Mouse (Mus musculus): ENCODE results near the gene Gucd1.
"Not testable (repeated sequence)": the region's sequence is repeated elsewhere in the genome, so short reads cannot be mapped to it uniquely, and the experiment has no call there.

The Gucd1 gene

DNA sequence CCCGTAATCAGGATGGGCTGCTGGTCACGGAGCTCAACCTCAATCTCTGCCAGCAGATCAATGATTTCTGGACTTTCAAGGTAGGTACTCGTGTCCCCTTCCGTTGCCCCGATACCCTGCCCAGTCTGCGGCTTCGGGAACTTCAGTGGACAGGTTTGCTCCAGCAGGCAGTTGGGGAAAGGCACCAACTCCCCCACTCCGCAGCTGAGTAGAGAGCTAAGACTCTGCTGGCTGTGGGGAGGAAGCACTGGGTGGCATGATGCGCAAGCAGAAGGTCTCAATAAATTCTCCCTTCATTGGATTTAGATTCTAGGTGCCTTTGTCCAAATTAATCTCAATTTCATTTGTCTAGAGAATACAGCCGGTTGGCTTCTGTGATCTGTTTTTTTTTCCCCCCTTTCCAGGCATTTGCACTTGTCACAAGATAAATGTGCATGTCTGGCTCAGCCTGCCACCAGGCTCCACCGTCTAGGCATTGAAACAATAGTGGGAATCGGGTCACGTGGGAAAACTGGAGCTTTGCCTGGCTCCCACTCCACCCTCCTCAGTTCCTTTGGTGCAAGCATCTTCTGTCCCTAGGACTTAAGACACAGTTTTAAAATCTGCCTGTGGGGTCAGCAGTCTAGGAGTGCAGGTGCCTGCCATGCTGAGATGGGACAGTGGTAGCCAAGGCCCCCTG, 79.5 kb downstream of the Gucd1 start:
- no peak for DNase-seq (ENCODE audit: extremely low spot score, low read depth, low spot score)

DNA sequence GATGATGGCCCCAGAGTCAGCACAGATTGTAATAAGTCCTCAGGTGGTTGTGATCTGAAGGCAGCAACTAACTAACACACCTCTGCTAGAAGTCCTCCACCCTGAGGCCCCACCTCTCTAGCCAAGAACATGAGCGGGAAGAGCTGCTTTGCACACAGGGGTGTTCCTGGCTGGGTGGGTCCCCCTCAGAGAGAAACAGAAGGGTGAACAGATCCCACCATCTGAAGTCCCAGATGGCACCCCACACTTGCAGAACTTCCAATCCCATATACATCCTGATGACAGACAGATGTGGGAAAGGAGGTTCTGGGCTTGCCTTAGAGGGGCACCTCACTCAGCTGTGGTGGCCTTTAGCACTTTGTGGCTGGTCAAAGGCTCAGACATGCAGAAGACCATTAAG, 80.5 kb downstream of the Gucd1 start:
- DNase-seq (ENCODE audit: extremely low spot score, low read depth, low spot score), result no peak

DNA sequence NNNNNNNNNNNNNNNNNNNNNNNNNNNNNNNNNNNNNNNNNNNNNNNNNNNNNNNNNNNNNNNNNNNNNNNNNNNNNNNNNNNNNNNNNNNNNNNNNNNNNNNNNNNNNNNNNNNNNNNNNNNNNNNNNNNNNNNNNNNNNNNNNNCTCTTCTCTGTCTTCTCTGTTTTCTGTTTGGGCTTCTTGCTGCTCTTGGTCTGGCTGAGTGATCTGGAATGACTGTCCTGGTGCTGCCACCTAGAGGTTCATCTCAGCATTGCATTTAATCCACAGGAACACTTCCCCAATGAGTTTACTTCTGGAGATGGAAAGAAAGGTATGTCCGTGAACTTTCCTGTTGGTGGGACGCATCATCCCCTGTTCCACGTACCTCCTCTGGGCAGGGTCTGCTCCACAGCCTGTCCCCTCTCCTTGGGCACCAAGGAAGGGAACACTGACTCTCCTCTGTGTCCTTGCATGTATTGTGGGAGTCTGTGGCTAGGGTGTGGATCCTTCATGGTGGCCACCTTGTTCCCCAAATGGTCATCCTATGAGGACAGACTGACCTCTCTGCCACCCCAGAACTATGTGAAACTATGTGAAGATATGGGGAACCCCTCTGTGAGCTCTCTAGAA, 81.1 kb downstream of the Gucd1 start:
- DNase-seq (ENCODE audit: extremely low spot score, low read depth, low spot score), result peak; percentile 86

DNA sequence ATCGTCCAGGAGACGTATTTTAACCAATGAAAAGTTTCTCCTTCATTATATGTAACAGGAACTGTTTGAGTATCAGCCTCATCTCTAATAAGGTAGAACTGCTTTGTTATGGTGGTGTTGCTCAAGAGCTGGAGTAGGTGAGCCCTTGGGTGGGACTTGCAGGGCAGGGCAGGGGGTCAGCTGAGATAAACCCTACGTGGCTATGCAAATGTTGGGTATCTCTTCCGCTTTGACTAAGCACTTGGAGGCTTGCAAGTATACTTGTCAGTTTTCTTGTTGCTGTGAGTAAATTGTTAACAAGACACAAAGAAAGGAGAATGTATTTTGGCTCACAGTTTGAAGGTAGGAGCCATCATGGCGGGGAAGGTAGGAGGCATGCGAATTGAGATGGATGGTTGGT, 87.1 kb downstream of the Gucd1 start:
- no peak for DNase-seq (ENCODE audit: extremely low spot score, low read depth, low spot score)

DNA sequence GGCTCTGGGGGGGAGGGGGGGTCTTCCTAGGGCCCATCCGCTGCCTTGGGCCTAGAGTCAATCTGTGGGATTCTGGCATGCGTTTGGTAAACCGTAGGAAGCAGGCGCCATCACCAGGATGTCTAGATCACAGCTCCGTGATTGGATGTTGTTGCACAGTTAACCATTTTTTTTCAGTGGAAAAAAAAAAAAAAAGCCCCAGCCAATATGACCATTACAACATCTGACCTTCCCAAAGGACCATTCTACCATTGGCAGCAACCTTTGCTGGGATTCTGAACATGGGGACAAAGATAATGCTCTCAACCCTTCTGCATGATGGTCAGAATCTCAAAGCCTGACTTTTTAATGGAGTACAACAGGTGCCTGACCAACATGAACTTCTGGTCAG, 87.6 kb downstream of the Gucd1 start:
- DNase-seq (ENCODE audit: extremely low spot score, low read depth, low spot score), result no peak

DNA sequence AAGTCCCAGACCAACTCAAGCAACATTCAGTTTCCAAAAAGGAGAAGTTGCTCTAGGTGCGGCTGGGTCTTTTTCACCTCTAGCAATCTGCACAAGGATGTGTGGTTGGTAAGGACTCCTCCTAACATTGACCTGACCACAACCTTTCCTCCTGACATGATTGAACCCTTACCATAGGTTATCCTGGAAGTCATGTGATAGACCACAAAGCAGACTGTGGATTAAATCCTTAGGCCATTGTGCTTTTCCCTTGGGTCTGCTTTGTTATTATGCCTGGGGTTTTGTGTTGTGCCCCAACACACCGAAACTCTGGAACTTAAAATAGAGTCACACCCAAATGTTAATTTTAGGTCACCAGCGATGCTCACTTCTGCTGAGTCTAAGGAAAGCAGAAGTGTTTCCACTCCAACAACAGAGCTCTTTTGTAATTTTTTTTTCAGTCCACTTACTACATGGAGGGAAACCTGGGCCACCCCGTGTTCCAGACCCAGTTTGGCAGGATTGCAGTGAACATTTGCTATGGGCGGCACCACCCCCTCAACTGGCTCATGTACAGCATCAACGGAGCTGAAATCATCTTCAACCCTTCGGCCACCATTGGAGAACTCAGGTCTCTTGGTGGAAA, 88.1 kb downstream of the Gucd1 start:
- no peak for DNase-seq (ENCODE audit: extremely low spot score, low read depth, low spot score)

DNA sequence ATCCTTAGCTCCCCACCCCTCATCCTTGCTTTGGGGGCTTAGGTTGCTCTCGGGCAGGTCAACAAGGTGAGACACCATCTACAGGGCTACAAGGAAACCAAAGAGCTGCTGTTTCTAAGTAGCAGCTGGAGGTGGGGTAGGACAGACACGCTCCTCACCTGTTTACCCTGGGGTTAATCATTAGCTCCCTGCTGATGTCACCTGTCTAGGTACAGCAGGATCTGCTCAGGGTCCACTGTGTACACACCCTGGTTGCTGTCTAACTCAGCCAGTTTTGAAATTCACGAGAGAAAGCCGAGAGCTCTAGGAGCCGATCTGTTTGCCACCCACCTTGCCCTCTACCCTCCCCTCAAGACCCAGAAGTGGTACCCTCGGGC, 88.8 kb downstream of the Gucd1 start:
- DNase-seq (ENCODE audit: extremely low spot score, low read depth, low spot score), result no peak

DNA sequence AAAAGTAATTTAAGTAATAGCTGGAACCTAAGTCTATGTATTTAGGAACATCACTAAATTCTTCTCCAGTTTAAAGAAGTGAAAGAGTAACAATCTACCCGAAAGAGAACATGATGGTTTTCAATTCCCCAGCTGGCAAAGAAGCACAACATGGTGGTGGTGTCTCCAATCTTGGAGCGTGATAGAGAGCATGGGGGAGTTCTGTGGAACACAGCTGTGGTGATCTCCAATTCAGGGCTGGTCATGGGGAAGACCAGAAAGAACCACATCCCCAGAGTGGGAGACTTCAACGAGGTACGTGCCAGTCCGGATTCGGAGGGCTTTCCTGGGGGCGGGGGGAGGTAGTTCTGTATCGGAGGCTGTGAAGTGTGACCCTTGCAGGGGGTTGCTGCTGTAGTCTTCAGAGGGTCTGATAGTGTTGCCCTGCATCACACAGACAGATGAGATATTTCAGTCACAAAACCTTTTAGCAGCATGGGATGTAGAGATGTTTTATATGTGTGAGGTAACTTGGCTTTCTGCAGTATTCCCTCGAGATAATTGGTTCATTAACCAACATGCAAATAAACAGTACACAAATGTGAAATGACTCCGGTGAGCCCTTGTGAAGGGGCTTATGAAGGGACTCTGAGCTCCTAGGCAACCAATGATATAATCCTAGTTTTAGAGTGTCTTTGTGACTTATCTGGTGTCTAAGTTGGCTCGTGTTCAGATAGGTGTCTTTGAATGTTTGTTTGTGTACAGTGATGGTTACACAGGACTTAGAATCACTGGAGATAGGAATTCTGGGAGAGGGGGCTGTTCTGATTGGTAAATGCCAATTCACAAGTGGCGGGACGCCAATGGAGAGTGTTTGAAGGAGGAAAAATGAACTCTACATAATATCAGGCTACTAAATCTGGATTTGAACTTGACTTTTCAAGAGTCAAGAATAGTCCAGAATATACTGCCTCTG, 89.4 kb downstream of the Gucd1 start:
- no peak for DNase-seq (ENCODE audit: extremely low spot score, low read depth, low spot score)

DNA sequence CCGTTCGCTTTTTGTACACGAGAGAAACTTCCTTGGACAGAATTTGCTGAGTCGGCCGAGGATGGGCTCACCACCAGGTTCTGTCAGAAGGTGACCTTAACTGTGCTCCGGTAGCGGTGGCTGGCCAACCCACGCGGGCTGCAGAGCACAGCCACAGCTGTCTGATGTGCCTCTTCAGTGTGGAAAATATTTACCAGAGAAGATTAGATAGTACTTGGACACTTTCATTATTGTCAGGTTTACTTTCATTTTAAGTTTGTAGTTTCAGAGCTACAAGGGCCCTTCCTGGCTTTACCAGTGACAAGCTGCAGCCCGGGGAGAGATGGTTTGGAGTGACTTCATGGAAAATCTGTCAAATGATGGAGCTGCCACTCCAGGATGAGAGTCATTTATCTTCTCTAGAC, 93.3 kb downstream of the Gucd1 start:
- no peak for DNase-seq (ENCODE audit: extremely low spot score, low read depth, low spot score)

DNA sequence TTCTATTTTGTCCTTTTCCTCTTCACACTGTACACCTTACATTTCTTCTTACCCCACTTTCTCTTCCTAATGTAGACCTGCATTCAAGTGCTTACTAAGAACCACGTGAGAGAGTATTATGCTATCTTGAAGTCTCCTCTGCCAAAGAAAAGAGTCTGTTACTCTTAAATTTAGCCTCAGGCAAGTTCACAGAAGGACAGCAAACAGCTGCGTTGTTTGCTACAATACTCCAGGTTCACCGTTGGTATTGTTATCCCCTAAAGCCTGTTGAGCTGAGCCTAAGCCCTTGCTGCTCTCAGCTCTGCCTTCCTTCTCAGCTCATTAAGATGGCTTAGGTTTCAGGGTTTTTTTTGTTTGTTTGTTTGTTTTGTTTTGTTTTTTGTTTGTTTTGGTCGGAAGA, 99.0 kb downstream of the Gucd1 start:
- no peak for DNase-seq (ENCODE audit: extremely low spot score, low read depth, low spot score)

DNA sequence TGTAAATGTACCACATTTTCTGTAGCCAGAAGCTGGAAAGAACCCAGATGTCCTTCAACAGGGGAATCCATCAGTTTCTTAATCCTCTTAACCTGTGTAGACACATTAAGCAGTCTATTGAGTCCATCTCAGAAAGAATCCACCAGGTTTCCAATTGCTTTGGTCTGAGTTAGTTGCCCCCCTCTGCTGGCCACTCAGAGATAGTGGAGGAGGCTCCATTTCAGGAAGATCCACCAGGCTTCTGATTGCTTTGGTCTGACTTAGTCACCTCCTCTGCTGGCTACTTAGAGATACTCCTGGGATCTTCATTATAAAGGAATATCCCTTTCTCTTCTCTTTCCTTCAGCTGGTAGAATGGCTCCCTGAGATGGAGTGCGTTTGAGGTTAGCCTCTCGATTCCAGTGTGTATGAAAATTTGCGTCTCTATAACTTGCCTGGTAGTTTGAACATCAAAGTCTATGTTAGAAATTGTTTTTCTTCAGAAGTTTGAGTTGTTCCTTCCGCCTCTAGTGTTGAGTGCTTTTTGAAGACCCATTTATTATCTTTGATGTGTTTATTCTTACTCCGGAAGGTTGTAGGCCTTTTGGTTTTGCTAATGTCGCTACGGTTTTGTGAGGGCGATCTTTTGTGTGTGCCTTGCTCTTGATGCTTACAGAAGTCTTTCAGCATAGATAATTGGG, 100.3 kb downstream of the Gucd1 start:
- no peak for DNase-seq (ENCODE audit: extremely low spot score, low read depth, low spot score)

DNA sequence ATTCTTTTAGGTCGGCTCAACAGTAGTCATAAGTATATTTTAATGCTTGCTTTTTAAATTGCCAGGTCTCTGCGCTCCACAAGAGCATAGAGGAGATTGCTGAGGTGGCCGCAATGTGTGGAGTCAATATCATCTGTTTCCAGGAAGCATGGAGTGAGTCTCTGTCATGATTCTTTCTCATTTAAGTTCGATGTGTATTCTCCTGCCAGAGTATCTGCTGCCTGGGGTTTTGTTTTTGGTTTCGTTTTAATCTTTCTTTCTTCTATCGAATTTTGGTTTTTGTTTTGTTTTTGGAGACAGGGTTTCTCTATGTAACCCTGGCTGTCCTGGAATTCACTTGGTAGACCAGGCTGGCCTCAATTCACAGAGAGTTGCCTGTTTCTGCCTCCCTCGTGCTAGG, 102.8 kb downstream of the Gucd1 start:
- DNase-seq (ENCODE audit: extremely low spot score, low read depth, low spot score), result no peak

DNA sequence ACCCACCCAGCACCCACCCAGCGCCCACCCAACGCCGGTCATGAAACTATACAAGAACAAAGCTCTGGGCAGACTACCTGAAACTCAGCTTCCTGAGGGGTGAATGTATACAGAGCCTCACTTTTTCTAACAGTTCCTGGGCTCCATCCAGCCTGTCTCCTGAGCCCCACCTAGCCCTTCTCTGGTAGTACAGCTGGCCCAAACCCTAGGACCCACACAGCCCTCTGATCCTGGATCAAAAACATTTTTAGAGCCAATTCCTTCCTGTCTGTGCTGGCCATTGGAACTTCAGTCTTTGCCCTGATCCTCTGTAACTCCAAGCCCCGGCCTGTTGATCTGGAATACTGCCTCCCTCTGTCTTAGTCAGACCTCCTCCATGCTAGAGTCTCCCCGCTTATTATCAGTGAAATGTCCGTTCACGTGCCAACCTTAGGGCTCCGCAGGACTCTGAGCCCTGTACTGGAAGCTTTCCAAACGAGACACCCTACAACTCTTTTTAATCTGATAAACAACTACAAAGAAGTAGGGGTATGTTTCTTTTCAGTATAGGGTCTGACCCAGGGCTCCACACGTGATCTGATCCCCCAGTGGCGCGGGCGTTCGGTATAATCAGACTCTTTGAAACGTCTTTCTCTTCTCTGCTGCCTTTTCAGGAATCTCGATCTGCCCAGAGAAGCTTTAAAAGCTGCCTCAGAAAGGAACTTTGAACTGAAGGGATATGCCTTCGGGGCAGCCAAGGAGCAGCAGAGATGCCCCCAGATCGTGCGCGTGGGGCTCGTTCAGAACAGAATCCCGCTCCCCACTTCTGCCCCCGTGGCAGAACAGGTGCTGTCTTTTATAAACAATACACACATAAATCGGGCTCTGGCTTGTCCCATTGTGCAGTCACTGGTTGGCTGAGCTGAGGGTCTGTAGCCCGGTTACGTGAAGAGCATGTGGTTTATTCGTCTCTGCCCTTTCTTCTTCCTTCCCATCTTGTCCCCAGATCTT, 105.4 kb downstream of the Gucd1 start:
- DNase-seq (ENCODE audit: extremely low spot score, low read depth, low spot score), result no peak

DNA sequence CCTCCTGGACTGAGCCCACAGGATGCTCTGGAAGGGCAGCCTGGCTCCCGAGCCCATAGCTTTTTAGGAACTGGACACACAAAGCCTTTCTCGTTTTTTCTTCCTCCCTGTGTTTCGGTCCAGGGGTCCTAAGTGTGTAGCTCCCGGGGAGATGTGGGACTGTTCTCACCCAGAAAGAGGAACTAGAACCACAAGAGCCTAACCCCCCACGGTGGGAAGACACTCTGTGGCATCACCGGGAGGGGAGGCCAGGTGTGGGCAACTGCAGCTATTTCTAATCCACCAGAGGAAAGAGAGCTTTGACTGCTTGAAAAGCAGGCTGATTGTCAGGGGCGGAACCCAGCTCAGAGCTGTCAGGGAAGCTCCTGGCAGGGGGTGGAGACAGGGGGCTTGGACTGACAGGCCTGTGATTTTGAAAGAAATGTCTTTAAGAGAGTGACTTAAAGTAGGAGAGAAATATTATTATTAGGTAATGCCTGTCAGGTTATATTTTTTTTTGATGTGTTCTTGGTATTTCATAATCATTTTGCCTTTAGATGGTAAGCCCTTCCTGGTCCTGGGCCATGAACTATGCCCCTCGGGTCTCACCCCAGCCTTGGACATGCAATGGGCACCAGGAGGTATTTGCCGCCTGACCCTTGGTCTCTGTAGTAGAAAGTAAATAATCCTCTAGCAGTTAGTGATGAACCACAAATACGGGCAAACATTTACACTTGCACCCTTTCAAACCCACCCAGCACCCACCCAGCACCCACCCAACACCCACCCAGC, 106.2 kb downstream of the Gucd1 start:
- DNase-seq (ENCODE audit: extremely low spot score, low read depth, low spot score), result not testable (repeated sequence)

DNA sequence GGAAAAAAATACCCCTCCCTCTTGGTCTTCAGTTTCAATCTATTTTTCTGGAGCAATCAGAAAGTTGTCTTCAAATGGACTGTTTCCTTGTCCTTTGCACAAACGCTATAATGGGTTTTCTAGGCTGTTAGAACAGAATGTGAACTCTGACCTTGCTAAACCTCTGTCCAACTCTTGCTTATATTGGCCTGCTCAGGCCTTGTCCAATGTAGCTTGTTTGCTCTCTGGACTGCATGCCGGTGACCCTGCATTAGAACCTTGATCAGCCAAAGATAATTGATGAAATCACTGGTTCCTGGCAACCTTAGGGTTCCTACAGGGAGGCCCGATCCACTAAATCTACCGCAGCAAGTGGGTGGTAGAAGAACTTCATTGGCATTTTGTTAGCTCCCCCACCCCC, 110.0 kb downstream of the Gucd1 start:
- no peak for DNase-seq (ENCODE audit: extremely low spot score, low read depth, low spot score)

DNA sequence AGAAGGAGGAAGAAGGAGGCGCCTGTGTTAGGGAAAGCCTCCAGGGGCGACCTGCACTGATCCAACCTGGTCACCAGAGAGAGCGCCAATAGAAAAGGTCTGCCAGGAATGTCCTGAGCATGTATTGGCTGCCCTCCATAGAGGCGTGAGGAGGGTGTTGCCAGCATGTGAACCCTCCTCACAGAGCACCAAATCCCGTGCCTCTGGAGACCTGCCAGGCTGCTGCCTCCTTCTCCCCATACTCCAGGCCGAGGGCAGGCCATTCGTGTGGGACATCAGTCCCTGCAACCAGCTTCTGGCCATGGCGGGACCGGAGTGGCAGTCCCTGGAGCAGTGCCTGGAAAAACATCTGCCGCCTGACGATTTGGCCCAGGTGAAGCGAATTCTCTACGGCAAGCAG, 111.0 kb downstream of the Gucd1 start:
- no peak for DNase-seq (ENCODE audit: extremely low spot score, low read depth, low spot score)

DNA sequence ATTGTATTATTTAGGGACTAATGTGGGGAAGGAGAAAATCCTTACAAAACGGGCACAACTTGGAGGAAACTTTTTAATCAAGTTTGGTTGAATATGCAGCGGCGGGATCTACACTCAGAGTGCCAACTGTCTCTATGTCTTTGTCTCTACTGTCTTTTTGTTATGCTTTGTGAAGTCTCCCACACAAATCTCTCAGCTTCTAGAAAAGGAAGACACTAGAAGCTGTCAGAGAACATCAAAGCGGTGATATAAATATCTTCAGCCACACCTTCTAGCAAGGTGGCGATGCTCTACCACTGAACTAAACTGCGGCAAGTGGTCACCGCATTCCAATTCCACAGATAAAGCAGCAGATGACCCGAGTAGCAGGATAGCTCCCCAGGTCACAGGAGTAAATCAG, 111.9 kb downstream of the Gucd1 start:
- DNase-seq (ENCODE audit: extremely low spot score, low read depth, low spot score), result no peak

DNA sequence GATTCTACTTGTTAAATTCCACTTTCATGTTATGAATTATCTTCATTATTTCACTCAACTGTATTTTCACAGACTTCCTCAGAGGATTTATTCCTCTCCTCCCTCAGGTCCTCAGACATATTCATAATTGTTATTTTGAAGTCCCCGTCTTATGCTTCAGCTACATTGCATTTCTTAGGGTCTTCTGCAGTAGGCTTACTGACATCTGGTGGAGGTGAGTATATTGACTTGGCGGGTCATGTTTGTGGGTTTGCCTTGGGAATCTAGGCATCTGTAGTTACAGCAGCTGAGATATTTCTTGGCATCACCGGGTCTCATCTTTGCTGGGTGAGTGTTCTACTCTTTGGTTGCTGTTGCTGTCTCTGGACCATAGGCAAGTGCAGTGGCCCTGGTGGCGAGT, 116.8 kb downstream of the Gucd1 start, which contains the start of gene Upb1:
Gene Upb1, plus strand, starts transcription at position 158 of the 400 bp plus-strand sequence.
- no peak for DNase-seq (ENCODE audit: extremely low spot score, low read depth, low spot score)

DNA sequence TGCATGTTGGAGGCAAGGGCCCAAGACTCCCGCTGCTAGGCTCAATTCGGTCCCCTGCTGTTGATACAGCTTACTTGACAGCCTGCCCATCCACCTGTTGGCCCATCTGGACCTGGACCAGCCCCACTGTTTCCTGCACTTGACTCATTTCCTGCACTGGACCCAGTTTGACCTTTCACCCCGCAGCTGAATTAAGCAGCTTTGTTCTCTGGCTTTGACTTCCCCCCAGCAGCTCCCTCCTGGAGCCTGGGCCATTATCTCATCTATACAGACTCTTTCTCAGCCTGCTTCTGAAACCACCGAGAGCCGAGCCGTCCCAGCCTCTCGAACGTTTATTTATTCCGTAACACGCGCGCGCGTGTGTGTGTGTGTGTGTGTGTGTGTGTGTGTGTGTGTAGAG, 120.8 kb downstream of the Gucd1 start:
- DNase-seq (ENCODE audit: extremely low spot score, low read depth, low spot score), result no peak

Measured in hindlimb bud, embryonic 11.5 days (tissue).